Mouse (Mus musculus) heart, embryonic 13.5 days (tissue): ENCODE measurements around the gene Ush2a. TPM values are rescaled to one million over a fixed set of nuclear protein-coding genes. Genes with fewer than 3 reads are reported as not detected.

ENCODE experiments used
- ATAC-seq: fragments of 200-750 bp; cut with Nextera tagmentation; 2 replicates; pipeline ENCODE4 v1.8.0; 2017; ENCODE audit warnings: moderate TSS enrichment; ENCODE audit not compliant: insufficient number of reproducible peaks, low FRiP score, low TSS enrichment; ENCODE audit errors: extremely low read depth
- H3K27ac ChIP-seq: fragments of 300-500 bp; sonication (generic); replicated peaks from 2 replicates; pipeline ENCODE4 v1.5.1; 2015; ENCODE audit warnings: moderate library complexity, mild to moderate bottlenecking, inconsistent platforms
- H3K27me3 ChIP-seq: fragments of 300-500 bp; sonication (generic); replicated peaks from 2 replicates; pipeline ENCODE4 v1.6.1; 2015; ENCODE audit warnings: mild to moderate bottlenecking, inconsistent platforms
- H3K36me3 ChIP-seq: fragments of 300-500 bp; sonication (generic); 2 replicates; pipeline ENCODE4 v1.6.1; 2015; ENCODE audit warnings: mild to moderate bottlenecking, inconsistent platforms
- H3K4me1 ChIP-seq: fragments of 300-500 bp; sonication (generic); 2 replicates; pipeline ENCODE4 v1.6.1; 2015; ENCODE audit warnings: inconsistent platforms
- H3K4me2 ChIP-seq: fragments of 300-500 bp; sonication (generic); 2 replicates; pipeline ENCODE4 v1.6.1; 2015; ENCODE audit warnings: inconsistent platforms, mild to moderate bottlenecking, moderate library complexity
- H3K4me3 ChIP-seq: fragments of 300-500 bp; sonication (generic); 2 replicates; pipeline ENCODE4 v1.5.1; 2015; ENCODE audit warnings: moderate library complexity, mild to moderate bottlenecking, inconsistent platforms
- H3K9ac ChIP-seq: fragments of 300-500 bp; sonication (generic); 2 replicates; pipeline ENCODE4 v1.6.1; 2015; ENCODE audit warnings: inconsistent platforms, mild to moderate bottlenecking, moderate library complexity
- H3K9me3 ChIP-seq: fragments of 300-500 bp; sonication (generic); 2 replicates; pipeline ENCODE4 v1.6.1; 2016; ENCODE audit warnings: inconsistent platforms
- WGBS: fragments of 180-500 bp; shearing (Covaris S2); methylation state at CpG from one replicate; pipeline ENCODE4 v1.1.7; 2015; ENCODE audit warnings: mixed read lengths; 5-methylcytosine and 5-hydroxymethylcytosine counted together
- polyA plus RNA-seq: library from polyadenylated mRNA; unstranded; fragments of >200 nt; fragmentation: Nextera tagmentation; extraction: Ambion mirVana; gene quantifications from 2 replicates; pipeline ENCODE4 v1.2.1, GENCODE M21; 2015

Gene Ush2a
- polyA plus RNA-seq, 1 experiment from 2014 or later, result 0.07 TPM

GRCm38 (mm10) chr1:188726937-188727336 is 465.1 kb downstream of the Ush2a start:
- Histone ChIP-seq H3K4me1 (no peaks in the 10 kb centered on the region), H3K9ac (no peak overlapping the region), H3K4me2 (no peak overlapping the region), H3K36me3 (no peaks in the 10 kb centered on the region), H3K4me3 (no peak overlapping the region), H3K27me3 (no peaks in the 10 kb centered on the region), H3K27ac (no peak overlapping the region), H3K9me3 (no peaks in the 10 kb centered on the region)
- ATAC-seq, result no peak
- WGBS, result 85% methylated on average over 6 of the region's 6 CpGs

- Histone ChIP-seq H3K4me1 (no peaks in the 10 kb centered on the region), H3K36me3 (no peaks in the 10 kb centered on the region), H3K9ac (no peak overlapping the region), H3K4me2 (no peak overlapping the region), H3K27me3 (no peaks in the 10 kb centered on the region), H3K4me3 (no peak overlapping the region), H3K27ac (no peak overlapping the region), H3K9me3 (no peaks in the 10 kb centered on the region)
- no peak for ATAC-seq
- WGBS, result 83% methylated on average over 8 of the region's 8 CpGs
Observed at GRCm38 (mm10) chr1:188728625-188729024, 466.8 kb downstream of the Ush2a start.

- WGBS, result 77% methylated on average over 7 of the region's 7 CpGs
- no peaks in the 10 kb centered on the region for H3K4me1 ChIP-seq
- no peak overlapping the region for H3K27ac ChIP-seq
- H3K27me3 ChIP-seq, result no peaks in the 10 kb centered on the region
- no peaks in the 10 kb centered on the region for H3K9me3 ChIP-seq
- H3K4me3 ChIP-seq, result no peak overlapping the region
- no peak for ATAC-seq
- H3K4me2 ChIP-seq, result no peak overlapping the region
- no peaks in the 10 kb centered on the region for H3K36me3 ChIP-seq
- no peak overlapping the region for H3K9ac ChIP-seq
Observed at GRCm38 (mm10) chr1:188729179-188729578, 467.4 kb downstream of the Ush2a start.

DNA sequence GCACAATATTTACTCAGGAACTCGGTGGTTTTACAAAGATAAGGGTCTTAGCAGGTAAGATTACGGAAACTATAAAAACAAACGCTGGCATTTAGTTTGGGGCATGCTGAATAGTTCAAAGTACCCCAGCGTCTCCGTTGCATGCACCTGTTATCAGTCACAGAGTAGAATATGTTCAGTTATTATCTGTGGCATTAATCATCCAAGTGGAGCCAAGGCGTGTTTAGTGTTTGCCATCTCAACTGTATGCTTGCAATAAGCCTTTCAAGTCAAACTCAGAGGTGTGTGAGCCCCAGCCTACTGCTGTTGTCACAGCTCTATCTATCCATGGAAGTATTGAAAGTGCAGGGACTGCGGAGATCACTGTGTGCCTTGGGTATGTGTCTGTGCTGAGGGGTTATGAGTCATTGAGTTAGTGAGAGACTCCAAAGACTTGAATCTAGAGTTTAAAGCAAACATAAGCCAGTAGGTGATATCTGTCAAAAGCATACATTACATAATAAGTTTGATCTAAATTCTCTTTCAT is 473.0 kb downstream of the Ush2a start:
- Histone ChIP-seq H3K4me3 (no peak overlapping the region), H3K36me3 (0 out of 2 replicates have a peak, but pooled peaks cover 2% of the 10 kb centered on the region), H3K27me3 (no peaks in the 10 kb centered on the region), H3K27ac (no peak overlapping the region), H3K9ac (no peak overlapping the region), H3K9me3 (0 out of 2 replicates have a peak, but pooled peaks cover 4% of the 10 kb centered on the region), H3K4me2 (no peak overlapping the region), H3K4me1 (no peaks in the 10 kb centered on the region)
- no peak for ATAC-seq
- 65% methylated on average over 7 of the region's 7 CpGs for WGBS

GRCm38 (mm10) chr1:188742971-188743370 is 481.1 kb downstream of the Ush2a start:
- H3K4me1 ChIP-seq, result no peaks in the 10 kb centered on the region
- no peak overlapping the region for H3K4me2 ChIP-seq
- H3K36me3 ChIP-seq, result no peaks in the 10 kb centered on the region
- H3K27ac ChIP-seq, result no peak overlapping the region
- H3K4me3 ChIP-seq, result no peak overlapping the region
- no peak overlapping the region for H3K9ac ChIP-seq
- no peaks in the 10 kb centered on the region for H3K27me3 ChIP-seq
- ATAC-seq, result no peak
- 63% methylated on average over 7 of the region's 7 CpGs for WGBS
- H3K9me3 ChIP-seq, result no peaks in the 10 kb centered on the region

- Histone ChIP-seq H3K9me3 (no peaks in the 10 kb centered on the region), H3K9ac (no peak overlapping the region), H3K4me3 (no peak overlapping the region), H3K4me1 (no peaks in the 10 kb centered on the region), H3K27me3 (no peaks in the 10 kb centered on the region), H3K27ac (no peak overlapping the region), H3K36me3 (no peaks in the 10 kb centered on the region), H3K4me2 (no peak overlapping the region)
- 71% methylated on average over 15 of the region's 15 CpGs for WGBS
- ATAC-seq, result no peak
Observed at GRCm38 (mm10) chr1:188755031-188755430, 493.2 kb downstream of the Ush2a start.

DNA sequence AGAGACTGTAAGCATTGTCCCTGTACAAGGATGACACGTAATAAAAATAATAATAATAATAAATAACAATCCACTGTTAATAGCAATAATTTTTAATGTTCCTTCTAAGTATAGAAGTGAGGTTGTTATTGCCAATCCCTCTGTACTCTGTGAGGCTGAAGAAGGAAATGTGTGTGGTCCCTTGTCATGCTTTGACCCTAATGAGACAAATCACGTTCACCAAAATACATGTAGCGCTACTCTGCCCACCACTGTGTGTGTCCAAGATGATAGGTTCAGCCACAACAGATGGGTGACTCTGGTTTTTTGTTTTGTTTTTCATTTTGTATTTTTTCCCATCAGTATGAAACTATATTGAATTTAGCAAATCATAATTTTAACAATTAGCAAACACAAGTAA is 498.7 kb downstream of the Ush2a start:
- no peak for ATAC-seq
- no peaks in the 10 kb centered on the region for H3K36me3 ChIP-seq
- 72% methylated on average over 3 of the region's 3 CpGs for WGBS
- H3K27ac ChIP-seq, result no peak overlapping the region
- no peaks in the 10 kb centered on the region for H3K27me3 ChIP-seq
- H3K9me3 ChIP-seq, result no peaks in the 10 kb centered on the region
- H3K4me1 ChIP-seq, result no peaks in the 10 kb centered on the region
- no peak overlapping the region for H3K9ac ChIP-seq
- no peak overlapping the region for H3K4me3 ChIP-seq
- no peak overlapping the region for H3K4me2 ChIP-seq

GRCm38 (mm10) chr1:188762463-188762862 is 500.6 kb downstream of the Ush2a start:
- ATAC-seq, result no peak
- Histone ChIP-seq H3K9me3 (no peaks in the 10 kb centered on the region), H3K4me3 (no peak overlapping the region), H3K27me3 (no peaks in the 10 kb centered on the region), H3K36me3 (no peaks in the 10 kb centered on the region), H3K4me2 (no peak overlapping the region), H3K9ac (no peak overlapping the region), H3K27ac (no peak overlapping the region), H3K4me1 (no peaks in the 10 kb centered on the region)
- 74% methylated on average over 6 of the region's 6 CpGs for WGBS

GRCm38 (mm10) chr1:188763761-188764160 is 501.9 kb downstream of the Ush2a start:
- Histone ChIP-seq H3K27ac (no peak overlapping the region), H3K4me1 (no peaks in the 10 kb centered on the region), H3K27me3 (no peaks in the 10 kb centered on the region), H3K9ac (no peak overlapping the region), H3K36me3 (no peaks in the 10 kb centered on the region), H3K4me3 (no peak overlapping the region), H3K9me3 (no peaks in the 10 kb centered on the region), H3K4me2 (no peak overlapping the region)
- no peak for ATAC-seq
- 71% methylated on average over 3 of the region's 3 CpGs for WGBS

DNA sequence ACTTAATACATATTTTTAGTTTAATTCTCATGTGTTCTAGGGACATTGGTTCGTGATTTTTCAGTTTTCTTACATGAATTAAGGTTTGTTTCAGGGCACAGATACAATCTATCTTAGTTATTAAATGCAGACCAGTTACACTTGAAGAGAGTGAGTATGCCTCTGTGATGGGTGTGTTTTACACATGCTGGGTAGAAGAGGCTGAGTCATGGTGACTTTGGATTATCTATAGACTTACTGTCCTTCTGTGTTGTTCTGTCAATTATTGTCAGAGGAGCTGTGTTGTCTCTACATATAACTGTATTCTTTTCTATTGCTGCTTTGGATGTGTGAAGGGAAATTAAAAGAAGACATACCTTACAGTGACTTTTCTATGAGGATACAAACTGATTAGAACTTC is 509.0 kb downstream of the Ush2a start:
- no peak overlapping the region for H3K9ac ChIP-seq
- H3K36me3 ChIP-seq, result no peaks in the 10 kb centered on the region
- no peak overlapping the region for H3K27ac ChIP-seq
- ATAC-seq, result no peak
- 0 out of 2 replicates have a peak, but pooled peaks cover 5% of the 10 kb centered on the region for H3K4me1 ChIP-seq
- 73% methylated on average over 1 of the region's 1 CpGs for WGBS
- H3K9me3 ChIP-seq, result no peaks in the 10 kb centered on the region
- H3K27me3 ChIP-seq, result no peaks in the 10 kb centered on the region
- no peak overlapping the region for H3K4me3 ChIP-seq
- no peak overlapping the region for H3K4me2 ChIP-seq

DNA sequence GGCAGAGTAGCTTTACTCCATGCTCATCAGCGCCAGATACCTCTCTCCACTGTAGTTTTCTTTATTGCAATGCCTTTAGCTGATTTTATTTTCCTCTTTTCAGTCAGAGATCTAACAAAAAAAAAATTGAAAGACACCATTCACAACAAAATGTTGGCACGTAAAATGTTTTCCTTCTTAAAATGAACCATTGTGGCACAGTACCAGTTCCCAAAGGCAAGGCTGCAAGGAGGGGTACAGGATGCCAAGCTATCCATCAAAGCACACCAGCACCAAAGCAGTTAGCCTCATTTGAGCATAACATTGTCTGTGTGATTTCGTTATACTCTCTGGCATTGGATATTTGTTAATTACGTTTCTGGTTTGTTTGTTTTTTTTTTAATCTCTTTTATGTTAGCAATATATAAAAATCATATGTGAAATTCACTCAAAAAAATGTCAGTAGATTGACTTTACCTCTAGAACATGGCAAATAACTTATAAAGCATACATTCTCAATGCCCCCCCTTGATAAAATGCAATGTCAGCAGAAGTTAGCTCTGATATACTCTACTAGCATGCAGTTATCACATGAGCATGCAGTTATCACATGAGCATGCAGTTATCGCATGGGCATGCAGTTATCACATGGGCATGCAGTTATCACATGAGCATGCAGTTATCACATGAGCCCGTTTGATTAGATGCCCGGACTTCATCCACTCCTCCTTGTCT is 510.9 kb downstream of the Ush2a start:
- H3K4me3 ChIP-seq, result no peak overlapping the region
- 0 out of 2 replicates have a peak, but pooled peaks cover 5% of the 10 kb centered on the region for H3K4me1 ChIP-seq
- no peaks in the 10 kb centered on the region for H3K36me3 ChIP-seq
- H3K9me3 ChIP-seq, result no peaks in the 10 kb centered on the region
- no peak overlapping the region for H3K27ac ChIP-seq
- H3K27me3 ChIP-seq, result no peaks in the 10 kb centered on the region
- no peak overlapping the region for H3K9ac ChIP-seq
- 80% methylated on average over 7 of the region's 7 CpGs for WGBS
- no peak for ATAC-seq
- H3K4me2 ChIP-seq, result no peak overlapping the region

- ATAC-seq, result no peak
- WGBS, result 74% methylated on average over 7 of the region's 7 CpGs
Observed at GRCm38 (mm10) chr1:188773631-188774030, 511.8 kb downstream of the Ush2a start.

More at GRCm38 (mm10) chr1:188773631-188774030, 511.8 kb downstream of the Ush2a start:
- H3K4me2 ChIP-seq, result no peak overlapping the region
- no peak overlapping the region for H3K9ac ChIP-seq
- no peaks in the 10 kb centered on the region for H3K36me3 ChIP-seq
- no peak overlapping the region for H3K27ac ChIP-seq
- no peak overlapping the region for H3K4me3 ChIP-seq
- H3K4me1 ChIP-seq, result 0 out of 2 replicates have a peak, but pooled peaks cover 5% of the 10 kb centered on the region
- no peaks in the 10 kb centered on the region for H3K27me3 ChIP-seq
- no peaks in the 10 kb centered on the region for H3K9me3 ChIP-seq
